Mouse (Mus musculus): ENCODE measurements around the gene Nbeal2. TPM values are rescaled to one million over a fixed set of nuclear protein-coding genes. Genes with fewer than 3 reads are reported as not detected.

Gene Nbeal2
- polyA plus RNA-seq, 1 experiment from 2014 or later = 3.8 TPM

- H3K9me3 ChIP-seq (replicated peaks; ENCODE audit: control insufficient read depth, low read length) = no peaks in the 10 kb centered on the region
- peak within 1 kb of the TSS; percentile 92 for H3K9ac ChIP-seq (ENCODE audit: low read length)
- peak; percentile 90 for ATAC-seq (replicated peaks; ENCODE audit: extremely low read depth, insufficient read depth, low FRiP score)
- peak within 1 kb of the TSS; percentile 93 for H3K27ac ChIP-seq (ENCODE audit: low read length)
- peaks cover 44% of the 10 kb centered on the region for H3K4me1 ChIP-seq (ENCODE audit: control insufficient read depth, insufficient read depth, low read length)
- H3K4me3 ChIP-seq (ENCODE audit: low read length) = peak within 1 kb of the TSS; percentile 82
- 0 out of 2 replicates have a peak, but pooled peaks cover 2% of the 10 kb centered on the region for H3K36me3 ChIP-seq (ENCODE audit: control insufficient read depth, insufficient read depth)
- WGBS = under 1% methylated on average over 52 of the region's 52 CpGs
- H3K4me2 ChIP-seq (ENCODE audit: low read depth, low read length) = peak within 1 kb of the TSS; percentile 86
- no peaks in the 10 kb centered on the region for H3K27me3 ChIP-seq (ENCODE audit: control insufficient read depth, insufficient read depth, low read length)
Measured at GRCm38 (mm10) chr9:110656249-110657221, 2.6 kb upstream of the Nbeal2 start, which contains the start of gene Ccdc12. TSS of gene Ccdc12 (plus strand) at chr9:110656503.

- Histone ChIP-seq H3K36me3 (ENCODE audit: control insufficient read depth, insufficient read depth) (0 out of 2 replicates have a peak, but pooled peaks cover 2% of the 10 kb centered on the region), H3K9ac (ENCODE audit: low read length) (peak overlapping the region; percentile 68), H3K27ac (ENCODE audit: low read length) (peak overlapping the region; percentile 93), H3K9me3 (replicated peaks; ENCODE audit: control insufficient read depth, low read length) (no peaks in the 10 kb centered on the region), H3K4me1 (ENCODE audit: control insufficient read depth, insufficient read depth, low read length) (peaks cover 39% of the 10 kb centered on the region), H3K4me3 (ENCODE audit: low read length) (peak overlapping the region; percentile 82), H3K27me3 (ENCODE audit: control insufficient read depth, insufficient read depth, low read length) (no peaks in the 10 kb centered on the region), H3K4me2 (ENCODE audit: low read depth, low read length) (peak overlapping the region; percentile 86)
- WGBS = 77% methylated on average over 10 of the region's 10 CpGs
- ATAC-seq (replicated peaks; ENCODE audit: extremely low read depth, insufficient read depth, low FRiP score) = no peak
Measured at GRCm38 (mm10) chr9:110655651-110656007, 1.7 kb upstream of the Nbeal2 start.

- WGBS = 84% methylated on average over 19 of the region's 19 CpGs
- Histone ChIP-seq H3K27me3 (ENCODE audit: control insufficient read depth, insufficient read depth, low read length) (no peaks in the 10 kb centered on the region), H3K9ac (ENCODE audit: low read length) (peak overlapping the region; percentile 81), H3K36me3 (ENCODE audit: control insufficient read depth, insufficient read depth) (0 out of 2 replicates have a peak, but pooled peaks cover 2% of the 10 kb centered on the region), H3K9me3 (replicated peaks; ENCODE audit: control insufficient read depth, low read length) (no peaks in the 10 kb centered on the region), H3K4me3 (ENCODE audit: low read length) (peak overlapping the region; percentile 71; the same call in 1 of the 2 replicates), H3K4me1 (ENCODE audit: control insufficient read depth, insufficient read depth, low read length) (peaks cover 39% of the 10 kb centered on the region), H3K4me2 (ENCODE audit: low read depth, low read length) (peak overlapping the region; percentile 91), H3K27ac (ENCODE audit: low read length) (peak overlapping the region; percentile 69)
- ATAC-seq (replicated peaks; ENCODE audit: extremely low read depth, insufficient read depth, low FRiP score) = no peak
Measured at GRCm38 (mm10) chr9:110654726-110655650, 1.0 kb upstream of the Nbeal2 start.

- H3K4me2 ChIP-seq (ENCODE audit: low read depth, low read length) = peak overlapping the region; percentile 91
- H3K27me3 ChIP-seq (ENCODE audit: control insufficient read depth, insufficient read depth, low read length) = no peaks in the 10 kb centered on the region
- H3K9ac ChIP-seq (ENCODE audit: low read length) = peak overlapping the region; percentile 81
- H3K36me3 ChIP-seq (ENCODE audit: control insufficient read depth, insufficient read depth) = no peaks in the 10 kb centered on the region
- H3K4me3 ChIP-seq (ENCODE audit: low read length) = peak overlapping the region; percentile 71
- H3K9me3 ChIP-seq (replicated peaks; ENCODE audit: control insufficient read depth, low read length) = no peaks in the 10 kb centered on the region
- H3K27ac ChIP-seq (ENCODE audit: low read length) = peak overlapping the region; percentile 46; the same call in 1 of the 2 replicates
- no peak for ATAC-seq (replicated peaks; ENCODE audit: extremely low read depth, insufficient read depth, low FRiP score)
- WGBS = 19% methylated on average over 14 of the region's 14 CpGs
- peaks cover 39% of the 10 kb centered on the region for H3K4me1 ChIP-seq (ENCODE audit: control insufficient read depth, insufficient read depth, low read length)
Measured at GRCm38 (mm10) chr9:110652963-110653654, 852 bp downstream of the Nbeal2 start.

GRCm38 (mm10) chr9:110651931-110652722 lies 1.8 kb downstream of the Nbeal2 start:
- H3K4me3 ChIP-seq (ENCODE audit: low read length) = peak overlapping the region; percentile 71
- no peak for ATAC-seq (replicated peaks; ENCODE audit: extremely low read depth, insufficient read depth, low FRiP score)
- 25% methylated on average over 13 of the region's 13 CpGs for whole genome bisulfite sequencing
- H3K9me3 ChIP-seq (replicated peaks; ENCODE audit: control insufficient read depth, low read length) = no peaks in the 10 kb centered on the region
- H3K4me1 ChIP-seq (ENCODE audit: control insufficient read depth, insufficient read depth, low read length) = peaks cover 33% of the 10 kb centered on the region
- H3K27ac ChIP-seq (ENCODE audit: low read length) = peak overlapping the region; percentile 46
- H3K36me3 ChIP-seq (ENCODE audit: control insufficient read depth, insufficient read depth) = no peaks in the 10 kb centered on the region
- H3K4me2 ChIP-seq (ENCODE audit: low read depth, low read length) = peak overlapping the region; percentile 91
- H3K9ac ChIP-seq (ENCODE audit: low read length) = peak overlapping the region; percentile 62
- H3K27me3 ChIP-seq (ENCODE audit: control insufficient read depth, insufficient read depth, low read length) = no peaks in the 10 kb centered on the region

GRCm38 (mm10) chr9:110649775-110650174 lies 4.2 kb downstream of the Nbeal2 start:
- H3K4me3 ChIP-seq (ENCODE audit: low read length) = no peak overlapping the region
- no peaks in the 10 kb centered on the region for H3K9me3 ChIP-seq (replicated peaks; ENCODE audit: control insufficient read depth, low read length)
- no peak overlapping the region for H3K9ac ChIP-seq (ENCODE audit: low read length)
- H3K4me1 ChIP-seq (ENCODE audit: control insufficient read depth, insufficient read depth, low read length) = peaks cover 27% of the 10 kb centered on the region
- no peak for ATAC-seq (replicated peaks; ENCODE audit: extremely low read depth, insufficient read depth, low FRiP score)
- H3K27ac ChIP-seq (ENCODE audit: low read length) = no peak overlapping the region
- H3K4me2 ChIP-seq (ENCODE audit: low read depth, low read length) = no peak overlapping the region
- H3K36me3 ChIP-seq (ENCODE audit: control insufficient read depth, insufficient read depth) = no peaks in the 10 kb centered on the region
- no peaks in the 10 kb centered on the region for H3K27me3 ChIP-seq (ENCODE audit: control insufficient read depth, insufficient read depth, low read length)

GRCm38 (mm10) chr9:110645219-110645618 lies 8.7 kb downstream of the Nbeal2 start:
- 62% methylated on average over 9 of the region's 9 CpGs for WGBS
- peaks cover 4% of the 10 kb centered on the region for H3K4me1 ChIP-seq (ENCODE audit: control insufficient read depth, insufficient read depth, low read length)
- peak overlapping the region; percentile 41 for H3K4me2 ChIP-seq (ENCODE audit: low read depth, low read length)
- no peaks in the 10 kb centered on the region for H3K27me3 ChIP-seq (ENCODE audit: control insufficient read depth, insufficient read depth, low read length)
- H3K4me3 ChIP-seq (ENCODE audit: low read length) = no peak overlapping the region
- no peaks in the 10 kb centered on the region for H3K36me3 ChIP-seq (ENCODE audit: control insufficient read depth, insufficient read depth)
- no peaks in the 10 kb centered on the region for H3K9me3 ChIP-seq (replicated peaks; ENCODE audit: control insufficient read depth, low read length)
- no peak overlapping the region for H3K9ac ChIP-seq (ENCODE audit: low read length)
- no peak overlapping the region for H3K27ac ChIP-seq (ENCODE audit: low read length)
- ATAC-seq (replicated peaks; ENCODE audit: extremely low read depth, insufficient read depth, low FRiP score) = peak; percentile 53; the same call in 1 of the 2 replicates

- no peak for ATAC-seq (replicated peaks; ENCODE audit: extremely low read depth, insufficient read depth, low FRiP score)
- Histone ChIP-seq H3K9me3 (replicated peaks; ENCODE audit: control insufficient read depth, low read length) (no peaks in the 10 kb centered on the region), H3K9ac (ENCODE audit: low read length) (no peak overlapping the region), H3K36me3 (ENCODE audit: control insufficient read depth, insufficient read depth) (no peaks in the 10 kb centered on the region), H3K4me3 (ENCODE audit: low read length) (no peak overlapping the region), H3K4me1 (ENCODE audit: control insufficient read depth, insufficient read depth, low read length) (peaks cover 4% of the 10 kb centered on the region), H3K27me3 (ENCODE audit: control insufficient read depth, insufficient read depth, low read length) (no peaks in the 10 kb centered on the region), H3K4me2 (ENCODE audit: low read depth, low read length) (no peak overlapping the region), H3K27ac (ENCODE audit: low read length) (no peak overlapping the region)
- 80% methylated on average over 10 of the region's 10 CpGs for WGBS
Measured at GRCm38 (mm10) chr9:110644295-110644694, 9.7 kb downstream of the Nbeal2 start.

Data from heart, embryonic 16.5 days (tissue).